Mouse (Mus musculus): ENCODE measurements around the gene Myh14.
"Not testable (repeated sequence)": the region's sequence is repeated elsewhere in the genome, so short reads cannot be mapped to it uniquely, and the experiment has no call there.

The Myh14 gene

DNA sequence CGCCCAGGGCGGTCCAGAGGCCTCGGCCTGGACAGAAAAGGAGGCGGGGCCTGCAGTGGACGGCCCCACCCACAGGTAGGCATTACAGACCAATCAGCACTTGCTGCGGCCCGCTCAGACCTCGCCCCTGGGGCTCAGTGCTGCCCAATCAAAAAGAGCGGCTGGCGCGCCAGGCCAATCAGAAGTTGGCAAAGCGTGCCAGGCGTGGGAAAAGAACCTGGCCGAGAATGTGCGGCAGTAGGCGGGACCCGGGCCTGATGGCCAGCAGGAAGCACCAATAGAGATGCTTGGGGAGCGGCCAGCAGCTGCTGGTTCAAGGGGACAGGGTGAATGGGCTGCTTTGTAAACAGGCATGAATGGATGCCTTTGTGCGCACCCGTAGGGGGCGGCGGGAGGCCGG lies at the start of gene Myh14:
Myh14 (minus strand) TSS at position 41 of the 400 bp plus-strand sequence.
- peak; percentile 80 for DNase-seq (ENCODE audit: low read depth)

GRCm38 (mm10) chr7:44709881-44710280 lies 39.2 kb upstream of the Myh14 start:
- no peak for DNase-seq (ENCODE audit: low read depth)

DNA sequence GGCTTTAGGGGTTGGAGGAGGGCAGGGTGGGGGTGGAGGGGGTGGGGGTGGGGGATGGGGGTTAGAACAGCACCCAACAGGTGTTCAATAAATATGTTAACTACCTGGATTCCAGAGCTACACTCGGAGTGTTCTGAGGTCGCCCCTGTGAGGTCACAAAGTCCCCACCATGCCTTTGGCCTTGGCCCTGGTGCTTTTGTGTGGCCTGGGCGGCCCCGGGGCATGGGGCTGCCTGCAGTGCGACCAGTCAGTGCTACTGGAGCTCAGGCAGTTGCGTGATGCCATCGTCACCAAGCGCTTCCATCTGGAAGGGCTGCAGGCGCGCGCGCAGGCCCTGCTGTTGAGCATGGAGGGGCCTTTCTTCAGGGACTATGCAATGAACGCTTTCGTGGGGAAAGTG lies 37.9 kb upstream of the Myh14 start, which contains the start of gene Izumo2:
Izumo2 (plus strand) TSS at position 169 of the 400 bp plus-strand sequence.
- DNase-seq (ENCODE audit: low read depth): no peak

- not testable (repeated sequence) for DNase-seq (ENCODE audit: low read depth)
Measured at GRCm38 (mm10) chr7:44708093-44708492, 37.5 kb upstream of the Myh14 start.

- DNase-seq (ENCODE audit: low read depth): no peak
Measured at GRCm38 (mm10) chr7:44707169-44707675, 36.6 kb upstream of the Myh14 start.

GRCm38 (mm10) chr7:44706322-44706721 lies 35.7 kb upstream of the Myh14 start:
- no peak for DNase-seq (ENCODE audit: low read depth)

DNA sequence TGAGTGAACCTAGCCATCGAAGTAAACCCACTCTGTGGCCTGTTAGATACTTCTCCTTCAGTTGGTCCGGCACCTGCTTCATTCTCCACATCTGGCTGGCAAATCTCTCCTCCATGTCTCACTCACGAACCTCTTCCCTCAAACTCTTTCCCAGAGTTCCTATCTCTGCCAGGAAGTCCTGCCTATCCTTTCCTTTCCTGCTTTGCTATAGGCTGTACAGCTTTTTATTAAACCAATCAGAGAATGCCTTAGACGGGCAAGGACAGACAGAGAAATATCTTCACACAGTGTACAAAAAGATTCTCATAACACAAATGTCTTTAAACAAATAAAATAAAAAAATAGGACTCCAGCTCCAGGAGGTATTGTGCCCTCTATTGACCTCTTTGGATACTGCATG lies 34.4 kb upstream of the Myh14 start:
- no peak for DNase-seq (ENCODE audit: low read depth)

- no peak for DNase-seq (ENCODE audit: low read depth)
Measured at GRCm38 (mm10) chr7:44704363-44704762, 33.7 kb upstream of the Myh14 start.

- no peak for DNase-seq (ENCODE audit: low read depth)
Measured at GRCm38 (mm10) chr7:44702985-44703384, 32.3 kb upstream of the Myh14 start.

DNA sequence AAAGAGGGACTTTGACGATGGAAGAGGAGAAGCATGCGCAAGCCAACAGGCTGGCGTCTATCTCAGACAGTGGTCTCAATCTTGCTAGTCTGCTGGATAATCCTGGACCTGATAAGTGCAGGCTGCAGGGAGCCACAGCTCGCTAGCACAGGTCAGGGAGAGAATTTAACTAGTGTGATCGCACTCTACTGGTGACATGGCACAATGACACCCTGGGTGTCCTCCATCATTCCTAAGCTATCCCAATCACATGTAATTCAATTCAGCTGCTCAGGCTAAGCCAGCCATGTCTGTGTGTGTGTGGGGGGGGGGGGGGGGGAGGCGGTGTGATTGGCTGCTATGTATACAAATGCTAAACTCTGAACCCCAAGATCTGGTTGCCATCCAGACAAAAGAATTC lies 31.3 kb upstream of the Myh14 start:
- peak; percentile 10 for DNase-seq (ENCODE audit: low read depth)

- no peak for DNase-seq (ENCODE audit: low read depth)
Measured at GRCm38 (mm10) chr7:44697980-44698379, 27.3 kb upstream of the Myh14 start.

DNA sequence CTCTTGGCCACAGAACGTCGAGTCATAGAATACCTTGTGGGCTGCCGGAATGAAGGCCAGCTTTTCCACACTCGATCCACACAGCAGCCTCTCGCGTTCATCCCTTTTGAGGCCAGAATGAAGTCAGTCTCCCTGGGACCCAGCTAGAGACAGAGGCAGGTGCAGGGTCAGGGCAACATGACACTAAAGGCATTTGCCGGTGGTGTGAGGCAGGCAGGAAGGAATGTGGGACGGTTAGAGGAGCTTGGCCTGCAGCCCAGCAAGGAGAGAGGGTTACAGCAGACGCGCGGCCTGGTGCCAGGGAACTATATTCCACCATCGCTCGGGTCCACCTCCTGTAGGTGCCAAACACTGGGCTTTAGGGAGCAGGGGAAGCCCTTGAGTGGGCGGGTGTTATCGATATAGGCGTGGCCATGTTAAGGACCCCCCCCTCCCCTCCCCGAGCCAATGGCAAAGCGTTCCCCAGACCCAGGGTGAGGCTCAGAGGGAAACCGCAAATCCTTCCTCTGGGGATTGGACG lies 26.6 kb upstream of the Myh14 start:
- peak; percentile 84 for DNase-seq (ENCODE audit: low read depth)

DNA sequence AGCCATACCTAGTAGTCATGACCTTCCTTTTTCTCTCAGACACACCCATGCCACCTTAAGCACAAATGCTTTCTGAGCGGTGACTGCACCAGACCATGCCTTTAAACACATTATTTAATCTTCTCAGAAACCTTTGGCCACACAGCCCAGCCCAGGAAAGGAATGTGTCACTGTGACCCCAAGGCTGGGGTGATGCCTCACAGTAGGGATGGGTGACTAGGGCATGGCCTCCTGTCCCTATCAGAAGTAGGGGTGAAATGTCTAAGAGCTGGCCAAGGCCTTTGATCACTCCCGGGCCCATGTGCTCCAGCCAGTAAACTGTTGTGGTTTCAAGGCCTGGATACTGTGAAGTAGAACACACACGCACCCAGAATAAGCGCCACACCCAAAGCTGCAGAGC lies 24.6 kb upstream of the Myh14 start:
- no peak for DNase-seq (ENCODE audit: low read depth)

DNA sequence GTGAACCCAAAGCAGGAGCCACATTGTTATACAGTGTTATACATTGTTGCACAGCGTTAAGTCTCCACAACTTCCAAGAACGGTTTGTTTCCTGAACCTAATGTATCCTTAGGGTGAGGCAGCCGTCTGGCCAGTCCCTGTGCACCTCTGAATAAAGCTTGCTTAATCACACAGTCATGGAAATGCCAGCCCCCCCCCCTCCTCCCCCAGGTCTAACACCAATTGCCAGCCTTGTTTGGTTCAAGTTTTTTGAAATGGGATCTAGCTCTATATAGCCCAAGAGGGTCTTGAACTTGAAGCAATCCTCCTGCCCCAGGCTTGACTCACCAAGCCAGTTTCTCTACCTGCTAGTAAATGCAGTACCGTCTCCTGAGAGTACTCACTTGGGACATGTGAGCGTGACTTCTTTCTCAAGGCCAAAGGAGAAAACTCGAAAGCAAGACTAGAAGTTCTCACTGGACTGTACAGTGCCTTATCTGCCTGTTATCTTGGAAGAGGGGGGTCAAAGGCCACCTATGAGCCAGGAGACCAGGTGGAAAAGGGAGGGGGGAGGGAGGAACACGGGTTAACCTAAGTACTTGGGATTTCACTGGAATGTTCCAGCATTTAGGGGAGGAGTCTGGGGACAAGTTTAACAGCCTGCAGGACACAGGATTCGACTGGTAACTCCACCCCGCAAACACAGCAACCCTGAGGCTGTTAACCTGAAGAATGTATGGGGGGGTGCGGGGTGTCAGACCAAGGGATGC lies 23.0 kb upstream of the Myh14 start:
- no peak for DNase-seq (ENCODE audit: low read depth)

GRCm38 (mm10) chr7:44689331-44689730 lies 18.7 kb upstream of the Myh14 start:
- no peak for DNase-seq (ENCODE audit: low read depth)

GRCm38 (mm10) chr7:44688890-44689289 lies 18.2 kb upstream of the Myh14 start:
- no peak for DNase-seq (ENCODE audit: low read depth)

GRCm38 (mm10) chr7:44685531-44686402 lies 15.1 kb upstream of the Myh14 start:
- DNase-seq (ENCODE audit: low read depth): no peak

DNA sequence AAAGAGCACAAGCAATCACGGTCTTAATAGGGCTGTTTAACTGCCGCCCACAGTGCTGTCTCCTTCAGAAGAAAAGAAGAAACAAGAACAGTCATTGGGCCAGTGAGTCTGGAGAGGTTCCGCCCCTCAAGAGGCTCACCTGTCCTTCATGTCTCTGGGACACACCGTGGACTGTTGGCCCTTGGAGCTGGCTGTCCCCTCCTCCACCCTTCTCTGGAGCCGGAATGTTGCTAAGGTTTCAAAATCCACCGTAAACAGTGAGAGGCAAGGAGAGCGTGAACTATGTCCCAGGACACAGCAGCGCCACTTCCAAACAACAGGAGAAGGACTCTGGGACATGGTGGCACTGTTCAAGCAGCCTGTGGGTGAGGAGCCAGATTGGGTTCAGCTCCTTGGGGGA lies 13.0 kb upstream of the Myh14 start:
- DNase-seq (ENCODE audit: low read depth): no peak

GRCm38 (mm10) chr7:44676611-44677010 lies 6.0 kb upstream of the Myh14 start:
- no peak for DNase-seq (ENCODE audit: low read depth)

GRCm38 (mm10) chr7:44676126-44676525 lies 5.5 kb upstream of the Myh14 start:
- no peak for DNase-seq (ENCODE audit: low read depth)

GRCm38 (mm10) chr7:44675171-44675570 lies 4.5 kb upstream of the Myh14 start:
- no peak for DNase-seq (ENCODE audit: low read depth)

DNA sequence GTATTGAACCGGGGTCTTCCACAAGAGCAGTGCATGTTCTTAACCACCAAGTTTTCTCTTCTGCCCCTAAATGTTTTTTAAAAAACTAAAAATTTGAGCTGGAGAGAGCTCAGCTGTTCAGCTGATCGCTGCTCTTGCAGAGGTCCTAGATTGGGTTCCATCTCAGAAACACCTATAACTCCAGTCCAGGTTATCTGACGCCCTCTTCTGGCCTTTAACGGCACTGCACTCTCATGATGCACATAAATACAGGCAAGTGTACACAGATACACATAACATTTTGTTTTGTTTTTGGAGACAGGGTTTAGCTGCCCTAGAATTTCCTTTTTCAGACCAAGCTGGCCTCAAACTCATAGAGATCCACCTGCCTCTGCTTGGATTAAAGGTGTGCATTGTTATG lies 3.9 kb upstream of the Myh14 start:
- DNase-seq (ENCODE audit: low read depth): no peak

GRCm38 (mm10) chr7:44672193-44672592 lies 1.6 kb upstream of the Myh14 start:
- no peak for DNase-seq (ENCODE audit: low read depth)

Measured in fibroblast of lung, adult 2 months (primary cell).